Mouse (Mus musculus): Measurements from ENCODE around the gene Hcn3.

- TF ChIP-seq CTCF (IDR thresholded peaks at IDR 0.05; ENCODE audit: low read depth, low read length) (no peak), TAL1 (conservative IDR thresholded peaks at IDR 0.05; ENCODE audit: low read depth, low read length) (no peak), POLR2AphosphoS5 (IDR thresholded peaks at IDR 0.05; ENCODE audit: insufficient replicate concordance, low read depth, low read length) (no peak), GATA1 (IDR thresholded peaks at IDR 0.05; ENCODE audit: borderline replicate concordance, low read length) (no peak), GATA2 (IDR thresholded peaks at IDR 0.05; ENCODE audit: borderline replicate concordance, low read depth, low read length) (no peak)
Measured at GRCm38 (mm10) chr3:89152084-89152835, 7.7 kb downstream of the Hcn3 start.

All from G1E (cell line).